1 mouse cellular context compared by ENCODE assay signal in genomic region chr1:177484680-177485079, GRCm38 (mm10).
TF ChIP-seq lines count a peak whose summit lies in the region.

No protein-coding gene starts in this region.

TF ChIP-seq in CH12.LX, 34 proteins besides CTCF, POLR2A, EP300 and RAD21 (continued from another document):
- TF ChIP-seq MAZ (IDR thresholded peaks at IDR 0.05; ENCODE audit: low read depth, low read length) (no peak), MXI1 (IDR thresholded peaks at IDR 0.05; ENCODE audit: low read depth, low read length) (no peak), UBTF (IDR thresholded peaks at IDR 0.05; ENCODE audit: low read depth, low read length) (no peak), JUND (conservative IDR thresholded peaks at IDR 0.05; ENCODE audit: low read depth, low read length) (no peak), NRF1 (IDR thresholded peaks at IDR 0.05; ENCODE audit: low read depth, low read length) (no peak)
